Mouse (Mus musculus): ENCODE data around the gene Fcgr2b. TPM values are rescaled to one million over a fixed set of nuclear protein-coding genes. Genes with fewer than 3 reads are reported as not detected.

The Fcgr2b gene
- polyA plus RNA-seq (2021; fragmentation: Nextera tagmentation), result 4.7 and 5.4 TPM in 2 replicates
- long read RNA-seq, experiment 1, partial matches to known transcripts, result 0 of 3 reads
- long read RNA-seq, experiment 1, other reads (novel, unspliced or antisense), result 0 of 3 reads
- long read RNA-seq, experiment 2, partial matches to known transcripts, result 0 of 3 reads
- long read RNA-seq, experiment 2, other reads (novel, unspliced or antisense), result 0 of 3 reads

GRCm38 (mm10) chr1:170976447-170976846, at the start of gene Fcgr2b:
Gene Fcgr2b (minus strand): TSS chr1:170976547.

DNA sequence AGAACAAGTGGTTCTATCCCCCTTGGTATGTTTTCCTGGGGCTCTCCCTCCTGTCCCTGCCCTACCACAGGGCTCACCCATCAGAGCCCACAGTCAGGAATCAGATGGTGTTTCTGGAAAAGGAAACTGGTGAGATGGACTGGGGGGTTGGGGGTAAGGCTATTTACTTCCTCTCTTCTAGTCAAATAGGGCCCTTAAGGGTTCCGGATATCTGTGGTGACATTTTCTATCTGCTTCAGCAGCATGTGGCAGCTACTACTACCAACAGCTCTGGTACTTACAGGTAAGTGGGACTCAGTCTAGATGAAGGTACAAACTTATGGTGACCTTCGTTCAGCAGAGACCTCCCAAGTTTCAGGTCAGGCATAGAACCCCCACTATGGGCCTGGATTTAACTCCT, 42.4 kb upstream of the Fcgr2b start, which contains the start of gene Fcgr4:
Gene Fcgr4 (plus strand): TSS at position 184 of the 400 bp plus-strand sequence.

DNA sequence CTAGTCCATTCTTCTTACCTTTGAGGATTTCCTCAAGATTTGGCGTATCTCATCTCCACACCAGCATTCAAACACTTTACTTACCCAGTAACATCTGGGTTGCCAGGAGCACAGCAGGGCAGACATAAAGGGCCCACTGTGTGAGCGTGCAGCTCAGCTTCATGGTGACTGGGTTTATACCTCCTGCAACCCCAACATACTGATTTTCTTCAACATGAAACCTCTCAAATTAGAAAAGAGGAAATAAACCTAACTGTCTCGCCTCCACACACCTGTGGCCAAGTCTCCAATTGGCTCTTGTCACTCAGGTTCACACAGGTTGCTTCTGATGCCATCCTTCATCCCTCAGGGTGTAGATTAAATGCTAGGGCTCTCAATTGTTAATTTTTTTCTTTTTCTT, 49.0 kb downstream of the Fcgr2b start, which contains the start of gene Fcrla:
Gene Fcrla (minus strand): TSS at position 206 of the 400 bp plus-strand sequence.

GRCm38 (mm10) chr1:170912891-170913615, 63.3 kb downstream of the Fcgr2b start, which contains the start of gene Fcrlb:
Gene Fcrlb (minus strand): TSS chr1:170912941.

Other genes starting within 250 kb of the Fcgr2b start
- gene Atf6, start 108.8 kb downstream of the Fcgr2b start, polyA plus RNA-seq (2021; fragmentation: Nextera tagmentation), result 10.6 and 11.2 TPM in 2 replicates
- 0.89 and 1.3 TPM in 2 replicates for gene Gm26620, start 91.5 kb downstream of the Fcgr2b start, polyA plus RNA-seq (2021; fragmentation: Nextera tagmentation)
- gene Dusp12, start 91.0 kb downstream of the Fcgr2b start, polyA plus RNA-seq (2021; fragmentation: Nextera tagmentation), result 24.9 and 27.1 TPM in 2 replicates
- 0.72 and 1.3 TPM in 2 replicates for gene Fcrlb, start 63.6 kb downstream of the Fcgr2b start, polyA plus RNA-seq (2021; fragmentation: Nextera tagmentation)
- not detected in 2 replicates for gene Fcrla, start 49.0 kb downstream of the Fcgr2b start, polyA plus RNA-seq (2021; fragmentation: Nextera tagmentation)
- 0.23 and 0.37 TPM in 2 replicates for gene Fcgr4, start 42.4 kb upstream of the Fcgr2b start, polyA plus RNA-seq (2021; fragmentation: Nextera tagmentation)
- 27.1 and 27.8 TPM in 2 replicates for gene Fcgr3, start 88.4 kb upstream of the Fcgr2b start, polyA plus RNA-seq (2021; fragmentation: Nextera tagmentation)
- gene Cfap126, start 137.4 kb upstream of the Fcgr2b start, polyA plus RNA-seq (2021; fragmentation: Nextera tagmentation), result 1.7 and 2.8 TPM in 2 replicates
- gene Sdhc, start 174.1 kb upstream of the Fcgr2b start, polyA plus RNA-seq (2021; fragmentation: Nextera tagmentation), result 62.8 and 68.4 TPM in 2 replicates
- gene Mpz, start 174.2 kb upstream of the Fcgr2b start, polyA plus RNA-seq (2021; fragmentation: Nextera tagmentation), result 0.10 and 0.14 TPM in 2 replicates
- gene Pcp4l1, start 219.7 kb upstream of the Fcgr2b start, polyA plus RNA-seq (2021; fragmentation: Nextera tagmentation), result 128 and 132 TPM in 2 replicates
- 0.09 and 0.15 TPM in 2 replicates for gene Nr1i3, start 237.4 kb upstream of the Fcgr2b start, polyA plus RNA-seq (2021; fragmentation: Nextera tagmentation)
- 89.4 and 110 TPM in 2 replicates for gene Tomm40l, start 246.0 kb upstream of the Fcgr2b start, polyA plus RNA-seq (2021; fragmentation: Nextera tagmentation)
- 3.2 and 4.7 TPM in 2 replicates for gene Apoa2, start 248.5 kb upstream of the Fcgr2b start, polyA plus RNA-seq (2021; fragmentation: Nextera tagmentation)